Mouse (Mus musculus): ENCODE measurements around the gene Ano8.

Ano8 gene

DNA sequence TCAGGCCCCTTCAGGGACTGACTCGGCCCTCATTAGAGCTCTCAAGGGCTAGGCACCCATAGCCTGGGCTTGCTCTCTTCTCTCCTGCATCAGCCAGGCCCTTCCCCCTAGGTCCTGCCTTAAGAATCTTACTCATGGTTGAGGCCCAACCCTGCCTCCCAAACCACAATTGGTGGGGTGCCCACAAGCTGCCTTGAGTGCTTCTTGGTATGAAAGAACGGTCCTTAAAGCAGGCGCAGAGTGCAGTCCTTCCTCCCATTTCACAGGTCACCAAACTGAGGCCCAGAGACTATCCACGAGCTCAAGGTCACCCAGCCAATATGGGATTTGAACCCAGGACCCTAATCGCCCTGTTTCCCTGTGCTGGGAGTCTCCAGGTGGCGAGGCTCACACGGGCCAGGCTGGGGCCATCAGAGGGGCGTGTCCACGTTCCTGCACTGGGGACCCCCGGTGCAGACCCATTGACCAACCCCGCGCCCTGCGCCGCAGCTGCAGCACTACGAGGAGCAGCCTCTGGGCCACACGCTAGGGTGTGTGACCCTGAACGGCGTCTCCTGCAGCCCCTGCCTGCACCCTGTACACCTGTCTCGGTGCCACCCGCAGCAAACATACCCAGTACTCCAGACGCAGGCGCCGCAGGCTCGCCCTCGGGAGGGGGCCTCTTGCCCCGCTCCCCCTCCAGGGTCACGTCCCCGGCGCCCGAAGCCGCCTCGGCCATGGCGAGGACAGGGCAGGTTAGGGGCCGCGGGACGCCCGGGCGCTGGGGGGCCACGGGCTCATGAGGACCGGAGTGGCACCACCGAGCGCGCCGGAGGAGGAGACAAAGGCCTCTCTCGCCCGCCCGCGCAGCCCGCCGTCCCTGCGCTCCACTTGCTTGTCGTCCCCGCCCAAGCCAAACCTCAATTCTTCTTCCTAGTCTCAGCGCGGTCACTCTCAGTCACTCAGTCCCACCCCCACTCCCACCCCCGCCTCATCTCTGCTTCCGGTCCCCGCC lies at the start of gene Ano8:
Ano8 (minus strand) TSS at position 822 of the 994 bp plus-strand sequence.
- peak; percentile 94 for DNase-seq

DNA sequence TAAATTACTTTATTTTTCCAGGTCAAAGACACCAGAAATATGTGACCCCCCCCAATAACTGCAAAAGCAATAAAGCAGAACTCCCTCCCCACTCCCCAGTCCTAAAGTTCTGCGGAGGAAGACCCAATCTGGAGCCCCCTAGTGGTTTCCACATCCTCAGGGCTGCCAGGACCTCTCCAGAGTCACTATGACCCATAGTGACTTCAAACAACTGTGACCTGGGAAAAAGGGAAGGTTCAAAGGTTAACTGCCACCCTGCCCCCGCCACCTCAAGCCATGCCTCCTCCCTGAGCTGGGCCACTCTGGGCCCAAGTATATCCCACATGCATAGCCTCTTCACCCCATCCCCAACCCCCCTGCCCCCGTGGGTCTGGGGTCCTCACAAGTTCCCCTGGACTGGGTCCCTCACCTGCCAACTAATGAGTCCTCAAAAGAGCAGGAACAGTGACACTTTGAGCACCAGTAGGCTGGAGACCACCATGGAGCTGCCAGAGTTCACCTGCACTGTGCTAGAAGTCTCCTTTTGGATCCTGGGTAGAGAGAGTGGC lies 48.6 kb upstream of the Ano8 start:
- no peak for DNase-seq

- DNase-seq: peak; percentile 55
These were observed 45.1 kb upstream of the Ano8 start for GRCm38 (mm10) chr8:71530735-71531467.

GRCm38 (mm10) chr8:71528362-71529073 lies 42.8 kb upstream of the Ano8 start:
- DNase-seq: no peak

- DNase-seq: no peak
These were observed 41.6 kb upstream of the Ano8 start for GRCm38 (mm10) chr8:71527162-71527870.

DNA sequence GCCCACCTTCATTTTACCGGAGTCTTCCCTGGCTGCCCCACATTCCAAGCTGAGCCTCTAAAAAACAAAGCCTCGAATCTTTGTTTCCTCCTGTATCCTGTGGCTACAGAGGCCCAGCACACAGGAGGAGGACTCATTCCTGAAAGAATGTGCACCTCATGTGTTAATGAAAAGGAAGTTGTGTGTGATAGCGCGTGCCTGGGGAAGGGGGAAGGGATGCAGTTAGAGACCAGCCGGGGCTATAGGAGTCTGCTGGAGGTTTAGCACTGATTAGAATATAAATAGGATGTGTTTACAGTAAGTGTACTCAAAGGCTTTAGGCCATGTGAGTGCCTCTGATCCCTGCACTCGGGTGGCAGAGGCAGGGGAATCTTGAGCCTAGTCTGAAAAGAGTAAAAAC lies 40.5 kb upstream of the Ano8 start:
- peak; percentile 37 for DNase-seq

DNA sequence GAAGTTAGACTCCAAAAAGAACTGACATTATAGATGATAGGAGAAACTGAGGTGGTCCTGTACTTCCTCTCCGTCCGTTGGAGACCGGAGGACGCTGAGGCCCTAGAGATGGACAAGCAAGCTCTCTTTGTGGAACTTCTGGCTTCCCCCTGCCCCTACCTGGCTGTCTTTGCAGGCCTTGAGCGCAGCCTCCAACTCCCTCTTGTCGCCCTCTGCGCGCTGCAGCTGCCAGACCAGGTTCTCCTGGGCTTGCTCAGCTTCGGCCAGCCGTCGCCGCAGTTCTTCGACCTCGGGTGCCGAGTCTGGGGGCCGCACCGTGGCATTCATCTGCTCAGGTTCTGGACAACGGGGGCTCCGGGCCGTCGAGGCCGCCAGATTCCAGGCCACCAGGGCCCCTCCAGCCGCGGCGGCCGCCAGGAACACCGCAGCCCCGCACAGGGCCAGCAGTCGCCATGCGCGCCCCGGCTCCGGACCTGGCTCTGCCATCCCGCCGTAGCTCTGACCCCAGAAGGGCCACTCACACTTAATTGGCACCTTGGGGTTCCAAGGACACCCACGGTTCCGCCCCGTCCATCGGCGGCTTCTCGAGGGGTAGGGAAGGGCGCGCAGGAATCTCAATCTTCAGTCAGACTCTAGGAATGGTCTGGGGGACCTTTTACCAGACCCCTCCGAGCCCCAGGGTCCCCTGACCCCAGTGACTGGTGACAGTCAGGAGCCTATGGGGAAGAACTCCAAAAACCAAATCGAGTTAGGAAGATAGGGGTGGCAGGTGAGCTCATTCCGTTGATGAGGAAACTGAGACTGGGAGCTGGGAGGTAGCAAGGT lies 39.7 kb upstream of the Ano8 start, which contains the start of gene Ccdc194:
Ccdc194 (minus strand) TSS at position 486 of the 825 bp plus-strand sequence.
- DNase-seq: no peak

GRCm38 (mm10) chr8:71521634-71522033 lies 35.9 kb upstream of the Ano8 start:
- peak; percentile 95 for DNase-seq

GRCm38 (mm10) chr8:71519037-71519825 lies 33.5 kb upstream of the Ano8 start:
- DNase-seq: peak; percentile 83

- no peak for DNase-seq
These were observed 31.0 kb upstream of the Ano8 start for GRCm38 (mm10) chr8:71516786-71517185.

DNA sequence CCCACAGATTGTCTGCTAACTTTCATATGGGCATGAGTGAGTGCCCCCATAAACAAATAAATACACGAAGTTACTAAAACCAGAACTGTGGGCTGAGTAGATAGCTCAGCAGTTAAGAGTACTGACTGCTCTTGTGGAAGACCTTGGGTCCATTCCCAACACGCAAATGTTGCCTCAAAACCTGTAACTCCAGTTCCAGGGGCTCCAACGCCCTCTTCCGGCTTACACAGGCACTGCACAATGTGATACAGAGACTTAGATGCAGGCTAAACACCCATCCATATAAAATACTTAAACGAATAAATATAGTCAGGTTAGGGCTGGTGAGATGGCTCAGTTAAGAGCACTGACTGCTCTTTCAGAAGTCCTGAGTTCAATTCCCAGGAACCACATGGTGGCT lies 29.3 kb upstream of the Ano8 start:
- DNase-seq: no peak

DNA sequence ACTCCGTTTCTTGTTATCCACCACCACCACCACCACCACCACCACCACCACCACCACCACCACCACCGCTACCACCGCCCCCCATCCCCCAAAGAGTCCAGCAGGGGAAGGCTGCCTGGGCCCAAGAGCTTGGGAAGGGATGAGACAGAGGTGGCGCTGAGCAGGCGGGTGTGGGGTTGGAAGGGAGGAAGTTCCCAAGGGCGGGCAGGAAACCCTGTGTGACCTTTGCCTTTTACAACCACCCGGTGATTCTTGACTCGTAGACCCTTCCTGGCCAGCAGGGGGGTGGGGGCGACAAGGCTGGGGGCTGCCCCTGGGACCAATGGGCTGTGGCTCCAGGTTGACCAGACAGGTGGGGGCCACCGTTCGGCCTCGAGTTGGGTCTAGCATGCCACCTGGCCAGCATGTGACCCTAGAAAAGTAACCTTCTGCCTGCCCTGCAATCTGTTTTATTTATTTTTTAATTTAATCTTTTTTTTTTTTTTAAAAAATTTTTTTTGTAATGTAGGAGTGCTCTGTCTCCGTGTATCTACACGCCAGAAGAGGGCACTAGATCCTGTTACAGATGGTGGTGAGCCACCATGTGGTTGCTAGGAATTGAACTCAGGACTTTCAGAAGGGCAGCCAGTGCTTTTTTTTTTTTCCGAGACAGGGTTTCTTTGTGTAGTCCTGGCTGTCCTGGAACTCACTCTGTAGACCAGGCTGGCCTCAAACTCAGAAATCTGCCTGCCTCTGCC lies 27.4 kb upstream of the Ano8 start:
- no peak for DNase-seq

- peak; percentile 34 for DNase-seq
These were observed 25.9 kb upstream of the Ano8 start, which contains the start of gene Plvap for GRCm38 (mm10) chr8:71511644-71512043. Plvap (minus strand) TSS chr8:71511752.

GRCm38 (mm10) chr8:71509316-71509715 lies 23.6 kb upstream of the Ano8 start:
- no peak for DNase-seq

- DNase-seq: peak; percentile 97
These were observed 21.9 kb upstream of the Ano8 start for GRCm38 (mm10) chr8:71507589-71508104.

DNA sequence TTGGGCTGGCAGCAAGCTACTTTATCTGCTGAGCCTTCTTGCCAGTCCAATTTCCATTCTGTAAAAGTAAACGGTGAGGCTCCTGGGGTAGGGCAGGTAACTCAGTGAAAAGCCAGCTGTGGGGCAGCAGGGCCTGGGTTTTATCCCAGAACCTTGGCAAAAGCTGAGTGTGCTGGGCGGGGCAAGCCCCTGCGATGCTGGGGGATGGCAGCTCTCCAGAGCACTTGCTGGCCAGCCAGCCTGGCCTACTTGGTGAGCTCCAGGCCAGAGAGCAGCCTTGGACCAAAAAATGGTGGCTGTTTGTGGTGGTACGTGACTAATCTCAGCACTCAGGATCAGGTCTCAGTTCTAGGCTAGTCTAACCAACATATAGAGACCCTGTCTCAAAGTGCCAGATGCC lies 20.2 kb upstream of the Ano8 start:
- no peak for DNase-seq

- no peak for DNase-seq
These were observed 19.6 kb upstream of the Ano8 start for GRCm38 (mm10) chr8:71505326-71505725.

DNA sequence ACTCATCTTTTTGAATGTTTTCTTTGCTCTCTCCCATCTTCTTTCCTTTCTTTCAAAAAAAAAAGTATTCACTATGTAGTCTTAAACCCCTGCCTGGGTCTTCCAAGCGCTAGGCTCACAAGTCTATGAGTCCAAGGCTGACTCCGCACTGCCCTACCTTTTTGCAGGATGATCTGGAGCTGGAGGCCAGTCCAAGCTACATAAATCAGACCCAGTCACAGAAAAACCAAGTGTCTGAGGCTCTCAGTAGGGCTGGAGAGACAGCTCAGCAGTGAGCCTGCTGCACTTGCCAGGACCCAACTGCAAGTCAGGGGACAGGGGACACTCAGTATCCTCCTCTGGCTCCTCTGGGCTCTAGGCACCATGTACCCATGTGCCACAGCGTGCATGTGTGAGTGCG lies 18.6 kb upstream of the Ano8 start:
- no peak for DNase-seq

Data from embryo, embryonic 11 days (tissue).